In genomic region chr16:93913881-93914576, GRCm38 (mm10) we compare ENCODE assay signal across 10 mouse cellular contexts. TPM values are rescaled to one million over a fixed set of nuclear protein-coding genes. Genes with fewer than 3 reads are reported as not detected.
DNase-seq lines count a peak whose midpoint lies in the region; ATAC-seq and TF ChIP-seq lines count a peak whose summit lies in the region.
"Had no signal": no experiment of that assay in that cellular context is flagged by ENCODE, and none has a peak within 500 bp of the region (broad histone marks: within the 10 kb centered on the region; RNA-seq: fewer than 3 reads in every experiment).

No protein-coding gene starts in this region.

- no peak for TF ChIP-seq CTCF in layer of hippocampus, adult 2 months (conservative IDR thresholded peaks at IDR 0.05)

- no peak overlapping the region for H3K27ac ChIP-seq in layer of hippocampus, adult 2 months
- H3K27ac ChIP-seq: limb, embryonic 15.5 days had no signal

- no peak overlapping the region for H3K4me3 ChIP-seq in layer of hippocampus, adult 2 months
- H3K4me3 ChIP-seq: limb, embryonic 15.5 days had no signal

- ATAC-seq in activated CD4-positive, CD25-positive, alpha-beta regulatory T cell, adult 4 months = peak; percentile 42
- peak; percentile 46 to 79; a peak in 3 of 4 replicates for ATAC-seq in hematopoietic stem cell, adult 5-6 weeks (replicated peaks in 1 of 2; ENCODE audit: insufficient read depth in 1 of 2, low FRiP score in 2 of 2, low TSS enrichment in 1 of 2, low read depth in 1 of 2, poor library complexity in 2 of 2, severe bottlenecking in 2 of 2)
- ATAC-seq: intestine, postnatal 0 days had no signal

- peak; percentile 15 for DNase-seq in layer of hippocampus, adult 11-12 months (ENCODE audit: low spot score)
- DNase-seq in layer of hippocampus, adult 2 months (ENCODE audit: low spot score in 2 of 2) = no peak
- DNase-seq in skeletal muscle tissue, adult 2 months (ENCODE audit: low read depth, low spot score) = peak; percentile 44
- DNase-seq in spleen, adult 18-20 months = no peak
- DNase-seq in urinary bladder, postnatal 4 days (ENCODE audit: low spot score in 2 of 2) = no peak
- DNase-seq in kidney, adult 11 months = no peak

RNA-seq across cellular contexts. Expression of gene Chaf1b, which starts 30.3 kb away (rescaled TPM):
- 1 to 10 TPM in 1 of 2 experiments, under 1 TPM in 1; 0.74 to 1.1 TPM for total RNA-seq in layer of hippocampus, adult 2 months (2021)
- 10 to 100 TPM; 28.1 to 36.2 TPM for polyA plus RNA-seq in activated CD4-positive, CD25-positive, alpha-beta regulatory T cell, adult 4 months (2017; shearing (Covaris generic))
- total RNA-seq in hematopoietic stem cell, adult 5-6 weeks (2017) = 73.0 and 76.6 TPM in 2 replicates

Comparison
In these comparisons a context has a peak if more than half of its experiments do, and no peak if none do; other contexts are left out.
1. DNase-seq: peak in layer of hippocampus, adult 11-12 months (single experiment) and skeletal muscle tissue, adult 2 months (single experiment); none in layer of hippocampus, adult 2 months (0 of 2), spleen, adult 18-20 months (0 of 2), urinary bladder, postnatal 4 days (0 of 2) and kidney, adult 11 months (single experiment).
2. RNA of gene Chaf1b, which starts 30.3 kb away (total RNA-seq): 73.0 to 76.6 TPM in hematopoietic stem cell, adult 5-6 weeks; 0.74 to 1.1 TPM in layer of hippocampus, adult 2 months; every median in the first group is over 10 times any median in the second.